Mouse (Mus musculus) midbrain, embryonic 12.5 days (tissue): ENCODE measurements around the gene Pdzk1. TPM values are rescaled to one million over a fixed set of nuclear protein-coding genes. Genes with fewer than 3 reads are reported as not detected.

Experiments
- ATAC-seq: fragments of 200-750 bp; cut with Nextera tagmentation; 2 replicates; pipeline ENCODE4 v1.8.0; 2017; ENCODE audit warnings: low read depth, moderate TSS enrichment, moderate library complexity; ENCODE audit not compliant: low FRiP score
- H3K27ac ChIP-seq: fragments of 300-500 bp; sonication (generic); replicated peaks from 2 replicates; pipeline ENCODE4 v1.5.1; 2016; ENCODE audit warnings: mild to moderate bottlenecking
- H3K27me3 ChIP-seq: fragments of 300-500 bp; sonication (generic); 2 replicates; pipeline ENCODE4 v1.6.1; 2016; ENCODE audit warnings: mild to moderate bottlenecking
- H3K36me3 ChIP-seq: fragments of 300-500 bp; sonication (generic); 2 replicates; pipeline ENCODE4 v1.6.1; 2016
- H3K4me1 ChIP-seq: fragments of 300-500 bp; sonication (generic); 2 replicates; pipeline ENCODE4 v1.6.1; 2016
- H3K4me2 ChIP-seq: fragments of 300-500 bp; sonication (generic); replicated peaks from 2 replicates; pipeline ENCODE4 v1.6.1; 2016; ENCODE audit warnings: mild to moderate bottlenecking, moderate library complexity
- H3K4me3 ChIP-seq: fragments of 300-500 bp; sonication (generic); 2 replicates; pipeline ENCODE4 v1.5.1; 2016; ENCODE audit warnings: mild to moderate bottlenecking
- H3K9ac ChIP-seq: fragments of 300-500 bp; sonication (generic); replicated peaks from 2 replicates; pipeline ENCODE4 v1.6.1; 2016; ENCODE audit warnings: mild to moderate bottlenecking, moderate library complexity
- H3K9me3 ChIP-seq: fragments of 300-500 bp; sonication (generic); 2 replicates; pipeline ENCODE4 v1.6.1; 2016; ENCODE audit warnings: mild to moderate bottlenecking
- WGBS: fragments of 180-500 bp; shearing (Covaris S2); methylation state at CpG from one replicate; pipeline ENCODE4 v1.1.7; 2016; 5-methylcytosine and 5-hydroxymethylcytosine counted together
- polyA plus RNA-seq: library from polyadenylated mRNA; unstranded; fragments of >200 nt; fragmentation: Nextera tagmentation; extraction: Ambion mirVana; gene quantifications from 2 replicates; pipeline ENCODE4 v1.2.1, GENCODE M21; 2016

Gene Pdzk1
- polyA plus RNA-seq, 1 experiment from 2014 or later: not detected

- H3K36me3 ChIP-seq: no peaks in the 10 kb centered on the region
- H3K4me2 ChIP-seq: no peak overlapping the region
- peaks cover 5% of the 10 kb centered on the region; the same call in 1 of the 2 replicates for H3K27me3 ChIP-seq
- H3K4me3 ChIP-seq: no peak overlapping the region
- H3K9me3 ChIP-seq: no peaks in the 10 kb centered on the region
- no peak overlapping the region for H3K27ac ChIP-seq
- no peak for ATAC-seq
- no peaks in the 10 kb centered on the region; the same call in 1 of the 2 replicates for H3K4me1 ChIP-seq
- H3K9ac ChIP-seq: no peak overlapping the region
- WGBS: 63% methylated on average over 6 of the region's 6 CpGs
Measured at GRCm38 (mm10) chr3:96814342-96814741, 14.7 kb upstream of the Pdzk1 start.

- H3K27me3 ChIP-seq: no peaks in the 10 kb centered on the region
- H3K4me3 ChIP-seq: no peak overlapping the region
- H3K4me2 ChIP-seq: no peak overlapping the region
- H3K27ac ChIP-seq: no peak overlapping the region
- no peak overlapping the region for H3K9ac ChIP-seq
- 80% methylated on average over 6 of the region's 6 CpGs for WGBS
- ATAC-seq: no peak
- no peaks in the 10 kb centered on the region for H3K36me3 ChIP-seq
- no peaks in the 10 kb centered on the region for H3K4me1 ChIP-seq
- no peaks in the 10 kb centered on the region for H3K9me3 ChIP-seq
Measured at GRCm38 (mm10) chr3:96820116-96820915, 8.8 kb upstream of the Pdzk1 start.

GRCm38 (mm10) chr3:96821581-96821980, 7.5 kb upstream of the Pdzk1 start:
- H3K9ac ChIP-seq: no peak overlapping the region
- no peak overlapping the region for H3K4me2 ChIP-seq
- H3K9me3 ChIP-seq: no peaks in the 10 kb centered on the region
- H3K36me3 ChIP-seq: no peaks in the 10 kb centered on the region
- no peaks in the 10 kb centered on the region for H3K27me3 ChIP-seq
- H3K4me1 ChIP-seq: no peaks in the 10 kb centered on the region
- no peak for ATAC-seq
- H3K4me3 ChIP-seq: no peak overlapping the region
- no peak overlapping the region for H3K27ac ChIP-seq
- WGBS: 89% methylated on average over 4 of the region's 4 CpGs

- Histone ChIP-seq H3K9me3 (no peaks in the 10 kb centered on the region), H3K4me2 (no peak overlapping the region), H3K4me3 (no peak overlapping the region), H3K27ac (no peak overlapping the region), H3K27me3 (no peaks in the 10 kb centered on the region), H3K4me1 (no peaks in the 10 kb centered on the region), H3K9ac (no peak overlapping the region), H3K36me3 (no peaks in the 10 kb centered on the region)
- WGBS: 77% methylated on average over 3 of the region's 3 CpGs
- ATAC-seq: no peak
Measured at GRCm38 (mm10) chr3:96823701-96824100, 5.4 kb upstream of the Pdzk1 start.

GRCm38 (mm10) chr3:96824614-96825013, 4.5 kb upstream of the Pdzk1 start:
- H3K4me2 ChIP-seq: no peak overlapping the region
- H3K27me3 ChIP-seq: no peaks in the 10 kb centered on the region; the same call in 1 of the 2 replicates
- H3K9me3 ChIP-seq: no peaks in the 10 kb centered on the region
- 88% methylated on average over 12 of the region's 12 CpGs for WGBS
- no peaks in the 10 kb centered on the region for H3K36me3 ChIP-seq
- no peak for ATAC-seq
- H3K27ac ChIP-seq: no peak overlapping the region
- H3K9ac ChIP-seq: no peak overlapping the region
- H3K4me3 ChIP-seq: no peak overlapping the region
- H3K4me1 ChIP-seq: no peaks in the 10 kb centered on the region

- ATAC-seq: no peak
- Histone ChIP-seq H3K4me2 (no peak overlapping the region), H3K27ac (no peak overlapping the region), H3K27me3 (no peaks in the 10 kb centered on the region; the same call in 1 of the 2 replicates), H3K36me3 (no peaks in the 10 kb centered on the region), H3K4me3 (no peak overlapping the region), H3K4me1 (no peaks in the 10 kb centered on the region), H3K9me3 (no peaks in the 10 kb centered on the region), H3K9ac (no peak overlapping the region)
- WGBS: 39% methylated on average over 11 of the region's 11 CpGs
Measured at GRCm38 (mm10) chr3:96825261-96825660, 3.8 kb upstream of the Pdzk1 start.

- Histone ChIP-seq H3K4me1 (no peaks in the 10 kb centered on the region), H3K27me3 (no peaks in the 10 kb centered on the region; the same call in 1 of the 2 replicates), H3K27ac (no peak overlapping the region), H3K9ac (no peak overlapping the region), H3K4me3 (no peak overlapping the region), H3K9me3 (no peaks in the 10 kb centered on the region), H3K36me3 (no peaks in the 10 kb centered on the region), H3K4me2 (no peak overlapping the region)
- no peak for ATAC-seq
- WGBS: 31% methylated on average over 15 of the region's 15 CpGs
Measured at GRCm38 (mm10) chr3:96828308-96828864, 698 bp upstream of the Pdzk1 start.

- no peak for ATAC-seq
- Histone ChIP-seq H3K4me3 (no peak overlapping the region), H3K27me3 (no peaks in the 10 kb centered on the region; the same call in 1 of the 2 replicates), H3K36me3 (no peaks in the 10 kb centered on the region), H3K4me1 (no peaks in the 10 kb centered on the region), H3K4me2 (no peak overlapping the region), H3K9me3 (no peaks in the 10 kb centered on the region), H3K9ac (no peak overlapping the region), H3K27ac (no peak overlapping the region)
- WGBS: 80% methylated on average over 10 of the region's 10 CpGs
Measured at GRCm38 (mm10) chr3:96829856-96830255, 772 bp downstream of the Pdzk1 start.

- Histone ChIP-seq H3K4me2 (no peak overlapping the region), H3K36me3 (no peaks in the 10 kb centered on the region), H3K4me1 (no peaks in the 10 kb centered on the region), H3K9ac (no peak overlapping the region), H3K4me3 (no peak overlapping the region), H3K9me3 (no peaks in the 10 kb centered on the region), H3K27ac (no peak overlapping the region), H3K27me3 (no peaks in the 10 kb centered on the region; the same call in 1 of the 2 replicates)
- 40% methylated on average over 5 of the region's 5 CpGs for WGBS
- no peak for ATAC-seq
Measured at GRCm38 (mm10) chr3:96832930-96833329, 3.8 kb downstream of the Pdzk1 start.

GRCm38 (mm10) chr3:96834587-96835348, 5.7 kb downstream of the Pdzk1 start:
- H3K9me3 ChIP-seq: no peaks in the 10 kb centered on the region
- no peaks in the 10 kb centered on the region; the same call in 1 of the 2 replicates for H3K27me3 ChIP-seq

GRCm38 (mm10) chr3:96836414-96836813, 7.3 kb downstream of the Pdzk1 start:
- no peak for ATAC-seq

More at GRCm38 (mm10) chr3:96834587-96835348, 5.7 kb downstream of the Pdzk1 start:
- no peak overlapping the region for H3K27ac ChIP-seq
- H3K4me1 ChIP-seq: no peaks in the 10 kb centered on the region
- ATAC-seq: no peak
- H3K4me3 ChIP-seq: no peak overlapping the region
- WGBS: 82% methylated on average over 7 of the region's 7 CpGs
- H3K4me2 ChIP-seq: no peak overlapping the region
- H3K36me3 ChIP-seq: no peaks in the 10 kb centered on the region
- no peak overlapping the region for H3K9ac ChIP-seq

More at GRCm38 (mm10) chr3:96836414-96836813, 7.3 kb downstream of the Pdzk1 start:
- H3K4me1 ChIP-seq: no peaks in the 10 kb centered on the region
- no peaks in the 10 kb centered on the region; the same call in 1 of the 2 replicates for H3K27me3 ChIP-seq
- H3K4me2 ChIP-seq: no peak overlapping the region
- H3K9ac ChIP-seq: no peak overlapping the region
- WGBS: 69% methylated on average over 2 of the region's 2 CpGs
- no peaks in the 10 kb centered on the region for H3K9me3 ChIP-seq
- H3K36me3 ChIP-seq: no peaks in the 10 kb centered on the region
- no peak overlapping the region for H3K4me3 ChIP-seq
- H3K27ac ChIP-seq: no peak overlapping the region
